Mouse (Mus musculus) neutrophil, adult 5-6 weeks (primary cell): ENCODE measurements around the gene Tshz2. TPM values are rescaled to one million over a fixed set of nuclear protein-coding genes. Genes with fewer than 3 reads are reported as not detected.
"Not testable (repeated sequence)": the region's sequence is repeated elsewhere in the genome, so short reads cannot be mapped to it uniquely, and the experiment has no call there.

Experiments
- ATAC-seq: fragments of 151-379, 151-347 bp; 2 replicates; pipeline ENCODE4 v1.8.0; 2017; ENCODE audit warnings: mild to moderate bottlenecking, moderate TSS enrichment; ENCODE audit not compliant: insufficient number of reproducible peaks, poor library complexity, low FRiP score, severe bottlenecking; ENCODE audit errors: extremely low read depth
- total RNA-seq: library from RNA; stranded (forward); fragments of 200-1000 nt; gene quantifications from 2 replicates; pipeline ENCODE4 v1.2.3, GENCODE M21; 2017

The Tshz2 gene
- total RNA-seq, 1 experiment from 2014 or later, result not detected

GRCm38 (mm10) chr2:169838521-169838920, 205.7 kb downstream of the Tshz2 start:
- no peak for ATAC-seq

- no peak for ATAC-seq
These were observed 208.6 kb downstream of the Tshz2 start for GRCm38 (mm10) chr2:169841442-169841841.

GRCm38 (mm10) chr2:169842494-169842893, 209.7 kb downstream of the Tshz2 start:
- no peak for ATAC-seq

- ATAC-seq, result no peak
These were observed 210.7 kb downstream of the Tshz2 start for GRCm38 (mm10) chr2:169843553-169843952.

GRCm38 (mm10) chr2:169849077-169849476, 216.3 kb downstream of the Tshz2 start:
- no peak; the same call in 1 of the 2 replicates for ATAC-seq

GRCm38 (mm10) chr2:169849541-169849940, 216.7 kb downstream of the Tshz2 start:
- no peak for ATAC-seq

- ATAC-seq, result no peak
These were observed 218.8 kb downstream of the Tshz2 start for GRCm38 (mm10) chr2:169851606-169852005.

GRCm38 (mm10) chr2:169854491-169854890, 221.7 kb downstream of the Tshz2 start:
- ATAC-seq, result no peak

GRCm38 (mm10) chr2:169857041-169857440, 224.2 kb downstream of the Tshz2 start:
- not testable (repeated sequence) for ATAC-seq

GRCm38 (mm10) chr2:169859078-169859855, 226.5 kb downstream of the Tshz2 start:
- ATAC-seq, result no peak

- no peak for ATAC-seq
These were observed 228.1 kb downstream of the Tshz2 start for GRCm38 (mm10) chr2:169860895-169861294.

GRCm38 (mm10) chr2:169862701-169863100, 229.9 kb downstream of the Tshz2 start:
- ATAC-seq, result no peak

GRCm38 (mm10) chr2:169869468-169869867, 236.7 kb downstream of the Tshz2 start:
- ATAC-seq, result no peak

GRCm38 (mm10) chr2:169870503-169870902, 237.7 kb downstream of the Tshz2 start:
- no peak for ATAC-seq

GRCm38 (mm10) chr2:169871436-169872060, 238.7 kb downstream of the Tshz2 start:
- no peak for ATAC-seq

GRCm38 (mm10) chr2:169873442-169873841, 240.6 kb downstream of the Tshz2 start:
- no peak for ATAC-seq

GRCm38 (mm10) chr2:169887921-169888320, 255.1 kb downstream of the Tshz2 start:
- ATAC-seq, result no peak

- no peak for ATAC-seq
These were observed 259.7 kb downstream of the Tshz2 start for GRCm38 (mm10) chr2:169892441-169893038.

- no peak for ATAC-seq
These were observed 270.1 kb downstream of the Tshz2 start for GRCm38 (mm10) chr2:169902896-169903295.

- ATAC-seq, result no peak
These were observed 273.6 kb downstream of the Tshz2 start for GRCm38 (mm10) chr2:169906396-169906795.
